Mouse (Mus musculus) liver, embryonic 14 days (tissue): ENCODE data around the gene Chrd. TPM values are rescaled to one million over a fixed set of nuclear protein-coding genes. Genes with fewer than 3 reads are reported as not detected.

ENCODE experiments used
- polyA plus RNA-seq: library from polyadenylated mRNA; depleted of rRNA; stranded (reverse); fragments of >200 nt; gene quantifications from 2 replicates; pipeline ENCODE4 v1.2.3, GENCODE M21; 2012; rRNA removed

Chrd gene
- polyA plus RNA-seq, result 0.56 and 0.70 TPM in 2 replicates

GRCm38 (mm10) chr16:20732925-20733730 is at the start of gene Chrd:
Gene Chrd (plus strand): TSS chr16:20733127.

GRCm38 (mm10) chr16:20693111-20693701 is 39.7 kb upstream of the Chrd start, which contains the start of gene Fam131a:
Gene Fam131a (plus strand): TSS chr16:20693241.

GRCm38 (mm10) chr16:20717181-20717977 is 15.5 kb upstream of the Chrd start, which contains the start of the genes Polr2h and Clcn2:
Gene Polr2h (plus strand): TSS chr16:20717665.
Gene Clcn2 (minus strand): TSS chr16:20717746.

DNA sequence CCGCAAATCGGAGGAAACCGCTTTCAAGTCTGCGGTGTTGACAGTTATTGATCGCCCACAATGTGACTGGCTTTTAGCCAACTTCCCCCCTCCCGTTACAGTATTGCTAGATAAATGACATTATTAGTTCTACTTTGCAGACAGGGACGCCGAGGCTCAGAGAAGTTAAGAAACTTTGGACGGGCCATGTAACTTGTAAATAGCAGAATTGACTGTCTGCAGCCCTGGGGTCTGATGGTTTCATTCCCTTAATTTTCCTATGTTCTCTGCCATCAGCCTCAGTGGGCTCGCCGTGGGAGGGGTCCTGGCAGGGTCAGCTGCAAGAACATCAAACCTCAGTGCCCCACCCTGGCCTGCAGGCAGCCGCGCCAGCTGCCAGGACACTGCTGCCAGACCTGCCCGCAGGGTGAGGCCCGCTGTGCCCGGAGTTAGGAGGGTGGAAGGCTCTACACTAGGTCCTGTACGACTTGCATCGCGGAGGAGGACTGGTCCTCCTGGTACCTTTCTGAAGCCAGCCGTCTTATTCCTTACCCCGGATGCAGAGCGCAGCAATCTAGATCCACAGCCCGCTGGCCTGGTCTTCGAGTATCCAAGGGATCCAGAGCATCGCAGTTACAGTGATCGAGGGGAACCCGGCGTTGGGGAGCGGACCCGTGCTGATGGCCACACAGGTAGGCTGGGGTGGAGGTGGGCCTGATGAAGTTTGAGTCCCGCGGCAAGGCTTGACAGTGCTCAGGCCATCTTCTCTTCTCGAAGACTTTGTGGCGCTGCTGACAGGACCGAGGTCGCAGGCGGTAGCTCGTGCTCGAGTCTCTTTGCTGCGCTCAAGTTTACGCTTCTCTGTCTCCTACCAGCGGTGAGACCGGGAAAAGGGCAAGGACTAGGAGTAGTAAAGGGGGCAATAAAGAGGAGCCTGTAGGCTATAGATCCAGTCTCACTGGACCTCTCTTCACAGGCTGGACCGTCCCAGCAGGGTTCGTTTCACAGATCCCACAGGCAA is 1.1 kb downstream of the Chrd start, which contains the start of gene Thpo:
Gene Thpo, minus strand, starts transcription at position 781 of the 1,000 bp plus-strand sequence.

Other genes with a start within 250 kb of the Chrd start
- 23.8 and 28.6 TPM in 2 replicates for gene Eif2b5, start 234.3 kb upstream of the Chrd start, polyA plus RNA-seq
- 7.1 and 7.5 TPM in 2 replicates for gene Dvl3, start 216.1 kb upstream of the Chrd start, polyA plus RNA-seq
- 241 and 297 TPM in 2 replicates for gene Ap2m1, start 197.6 kb upstream of the Chrd start, polyA plus RNA-seq
- 14.6 and 15.9 TPM in 2 replicates for gene Abcf3, start 184.6 kb upstream of the Chrd start, polyA plus RNA-seq
- gene Vwa5b2, start 143.7 kb upstream of the Chrd start, polyA plus RNA-seq, result 0.19 and 0.21 TPM in 2 replicates
- gene Eef1akmt4, start 121.5 kb upstream of the Chrd start, polyA plus RNA-seq, result 9.0 and 11.2 TPM in 2 replicates
- gene Gm49333, start 121.5 kb upstream of the Chrd start, polyA plus RNA-seq, result 0.01 TPM in 1 of 2 replicates, not detected in the other
- gene Alg3, start 121.4 kb upstream of the Chrd start, polyA plus RNA-seq, result 7.5 and 9.8 TPM in 2 replicates
- 0.23 and 0.29 TPM in 2 replicates for gene Camk2n2, start 111.8 kb upstream of the Chrd start, polyA plus RNA-seq
- 0.16 and 0.19 TPM in 2 replicates for gene Ece2, start 103.3 kb upstream of the Chrd start, polyA plus RNA-seq
- gene Psmd2, start 81.5 kb upstream of the Chrd start, polyA plus RNA-seq, result 86.8 and 102 TPM in 2 replicates
- gene Eif4g1, start 64.8 kb upstream of the Chrd start, polyA plus RNA-seq, result 98.6 and 104 TPM in 2 replicates
- 1.0 and 1.1 TPM in 2 replicates for gene Fam131a, start 39.9 kb upstream of the Chrd start, polyA plus RNA-seq
- gene Polr2h, start 15.5 kb upstream of the Chrd start, polyA plus RNA-seq, result 33.4 and 36.2 TPM in 2 replicates
- 13.0 and 15.9 TPM in 2 replicates for gene Clcn2, start 15.4 kb upstream of the Chrd start, polyA plus RNA-seq
- 1.9 and 2.4 TPM in 2 replicates for gene Thpo, start 1.4 kb downstream of the Chrd start, polyA plus RNA-seq